Mouse (Mus musculus) spleen, adult 2 months (tissue): ENCODE results near the gene Gm10354.
"Not testable (repeated sequence)": the region's sequence is repeated elsewhere in the genome, so short reads cannot be mapped to it uniquely, and the experiment has no call there.

Source experiments
- CTCF ChIP-seq: fragments of 200-500 bp; IDR thresholded peaks from 2 replicates; pipeline ENCODE4 v1.5.1; 2011; ENCODE audit warnings: mild to moderate bottlenecking, inconsistent platforms; ENCODE audit not compliant: insufficient read depth, insufficient read length, insufficient replicate concordance; ENCODE audit errors: extremely low read depth
- POLR2A ChIP-seq: fragments of 200-500 bp; IDR thresholded peaks from 2 replicates; pipeline ENCODE4 v1.6.1; 2011; ENCODE audit warnings: low read depth, low read length, inconsistent platforms

- TF ChIP-seq CTCF, POLR2A: not testable (repeated sequence)
These were observed 32.2 kb upstream of the Gm10354 start for GRCm38 (mm10) chr5:15010639-15011582.
